ENCODE assay signal across 7 mouse cellular contexts in genomic region chr19:46455556-46455955, GRCm38 (mm10). TPM values are rescaled to one million over a fixed set of nuclear protein-coding genes. Genes with fewer than 3 reads are reported as not detected.
DNase-seq lines count a peak whose midpoint lies in the region; ATAC-seq lines count a peak whose summit lies in the region.

No protein-coding gene starts in this region.

- peaks cover 53% of the 10 kb centered on the region for H3K36me3 ChIP-seq in kidney, embryonic 15.5 days
- peaks cover 83% of the 10 kb centered on the region for H3K36me3 ChIP-seq in embryonic facial prominence, embryonic 13.5 days
- H3K36me3 ChIP-seq in liver, embryonic 11.5 days (ENCODE audit: control insufficient read depth, insufficient read depth, low read length): peaks cover 3% of the 10 kb centered on the region; the same call in 1 of the 2 replicates

- H3K4me2 ChIP-seq in kidney, embryonic 15.5 days: peak overlapping the region; percentile 21
- H3K4me2 ChIP-seq in embryonic facial prominence, embryonic 13.5 days: no peak overlapping the region
- peak overlapping the region; percentile 60 for H3K4me2 ChIP-seq in liver, embryonic 11.5 days

- no peaks in the 10 kb centered on the region for H3K27me3 ChIP-seq in kidney, embryonic 15.5 days
- H3K27me3 ChIP-seq in embryonic facial prominence, embryonic 13.5 days: no peaks in the 10 kb centered on the region
- H3K27me3 ChIP-seq in liver, embryonic 11.5 days (replicated peaks; ENCODE audit: control insufficient read depth, insufficient read depth, low read length): no peaks in the 10 kb centered on the region

- no peaks in the 10 kb centered on the region for H3K9me3 ChIP-seq in kidney, embryonic 15.5 days (replicated peaks)
- H3K9me3 ChIP-seq in embryonic facial prominence, embryonic 13.5 days: no peaks in the 10 kb centered on the region
- no peaks in the 10 kb centered on the region for H3K9me3 ChIP-seq in liver, embryonic 11.5 days (ENCODE audit: control insufficient read depth, low read length)

- peaks cover 83% of the 10 kb centered on the region for H3K4me1 ChIP-seq in kidney, embryonic 15.5 days
- H3K4me1 ChIP-seq in embryonic facial prominence, embryonic 13.5 days: peaks cover 30% of the 10 kb centered on the region
- peaks cover 62% of the 10 kb centered on the region for H3K4me1 ChIP-seq in liver, embryonic 11.5 days (replicated peaks; ENCODE audit: control insufficient read depth, insufficient read depth, low read length)

- H3K9ac ChIP-seq in kidney, embryonic 15.5 days: no peak overlapping the region
- no peak overlapping the region for H3K9ac ChIP-seq in embryonic facial prominence, embryonic 13.5 days
- peak overlapping the region; percentile 57 for H3K9ac ChIP-seq in liver, embryonic 11.5 days (ENCODE audit: low read depth, low read length)

- H3K4me3 ChIP-seq in kidney, embryonic 15.5 days (replicated peaks): no peak overlapping the region
- H3K4me3 ChIP-seq in embryonic facial prominence, embryonic 13.5 days: no peak overlapping the region
- H3K4me3 ChIP-seq in liver, embryonic 11.5 days (ENCODE audit: low read depth, low read length): peak overlapping the region; percentile 14; the same call in 1 of the 2 replicates

- no peak for ATAC-seq in kidney, embryonic 15.5 days (replicated peaks; ENCODE audit: low FRiP score)
- ATAC-seq in embryonic facial prominence, embryonic 13.5 days (ENCODE audit: insufficient number of reproducible peaks, insufficient read depth, low FRiP score, low TSS enrichment, low read depth): no peak
- ATAC-seq in liver, embryonic 11.5 days (replicated peaks; ENCODE audit: low FRiP score): 0 out of 2 replicates have a peak, but pooled peaks have one; percentile 0
- ATAC-seq in megakaryocyte-erythroid progenitor cell, adult 5-6 weeks (replicated peaks; ENCODE audit: low FRiP score, low TSS enrichment, poor library complexity, severe bottlenecking): no peak

- DNase-seq in kidney, postnatal 36 days: no peak
- DNase-seq in NIH3T3 (ENCODE audit: low read depth): peak; percentile 93
- DNase-seq in liver, embryonic 11.5 days (ENCODE audit: low spot score): no peak
- DNase-seq in thymus, adult 18-20 months: no peak

- 76% methylated on average over 8 of the region's 8 CpGs for WGBS in kidney, embryonic 15.5 days
- 92% methylated on average over 8 of the region's 8 CpGs for WGBS in embryonic facial prominence, embryonic 13.5 days
- WGBS in liver, embryonic 11.5 days: 67% methylated on average over 8 of the region's 8 CpGs

- H3K27ac ChIP-seq in kidney, embryonic 15.5 days: peak overlapping the region; percentile 89
- H3K27ac ChIP-seq in embryonic facial prominence, embryonic 13.5 days: peak overlapping the region; percentile 84
- H3K27ac ChIP-seq in liver, embryonic 11.5 days (ENCODE audit: low read depth, low read length): peak overlapping the region; percentile 96

RNA-seq across cellular contexts. Expression of gene Trim8, which starts 45.9 kb away (rescaled TPM):
- 24.6 and 28.7 TPM in 2 replicates for polyA plus RNA-seq in kidney, embryonic 15.5 days (2015; fragmentation: Nextera tagmentation; extraction: Ambion mirVana)
- polyA plus RNA-seq in embryonic facial prominence, embryonic 13.5 days (2015; fragmentation: Nextera tagmentation; extraction: Ambion mirVana): 16.7 and 17.6 TPM in 2 replicates
- 22.9 and 24.1 TPM in 2 replicates for polyA plus RNA-seq in liver, embryonic 11.5 days (2014; fragmentation: Nextera tagmentation; extraction: Ambion mirVana)
- total RNA-seq in megakaryocyte-erythroid progenitor cell, adult 5-6 weeks (2014; fragmentation: Nextera tagmentation): 20.8 and 22.3 TPM in 2 replicates
- 9.9 and 18.2 TPM in 2 replicates for total RNA-seq in megakaryocyte-erythroid progenitor cell, adult 5-6 weeks (2017)

RNA-seq across cellular contexts. Expression of gene Sufu, which starts 58.9 kb away (rescaled TPM):
- polyA plus RNA-seq in kidney, embryonic 15.5 days (2015; fragmentation: Nextera tagmentation; extraction: Ambion mirVana): 42.3 and 46.5 TPM in 2 replicates
- 38.5 and 39.3 TPM in 2 replicates for polyA plus RNA-seq in embryonic facial prominence, embryonic 13.5 days (2015; fragmentation: Nextera tagmentation; extraction: Ambion mirVana)
- polyA plus RNA-seq in liver, embryonic 11.5 days (2014; fragmentation: Nextera tagmentation; extraction: Ambion mirVana): 22.8 and 24.7 TPM in 2 replicates
- 16.3 and 19.9 TPM in 2 replicates for total RNA-seq in megakaryocyte-erythroid progenitor cell, adult 5-6 weeks (2014; fragmentation: Nextera tagmentation)
- total RNA-seq in megakaryocyte-erythroid progenitor cell, adult 5-6 weeks (2017): 4.5 and 7.4 TPM in 2 replicates
